Mouse (Mus musculus) neural tube, embryonic 14.5 days (tissue): ENCODE measurements at regions not wholly inside any gene's neighbourhood (a gene's known extent, or its start where the extent isn't known, plus 50 kb on each side); places are given as distances from the start of the nearest gene placed in this dataset.

Experiments used
- ATAC-seq: fragments of 200-750 bp; cut with Nextera tagmentation; 2 replicates; pipeline ENCODE4 v1.8.0; 2017; ENCODE audit warnings: low read depth, mild to moderate bottlenecking, moderate TSS enrichment, moderate library complexity
- H3K27ac ChIP-seq: fragments of 300-500 bp; sonication (generic); 2 replicates; pipeline ENCODE4 v1.5.1; 2014; ENCODE audit warnings: low read depth, mild to moderate bottlenecking, control low read depth, low read length, moderate library complexity, mixed read lengths
- H3K27me3 ChIP-seq: fragments of 300-500 bp; sonication (generic); 2 replicates; pipeline ENCODE4 v1.6.1; 2014; ENCODE audit warnings: low read length; ENCODE audit not compliant: control insufficient read depth, insufficient read depth
- H3K36me3 ChIP-seq: fragments of 300-500 bp; sonication (generic); 2 replicates; pipeline ENCODE4 v1.6.1; 2014; ENCODE audit warnings: low read length, mixed read lengths; ENCODE audit not compliant: control insufficient read depth, insufficient read depth
- H3K4me1 ChIP-seq: fragments of 300-500 bp; sonication (generic); 2 replicates; pipeline ENCODE4 v1.6.1; 2014; ENCODE audit warnings: low read length; ENCODE audit not compliant: control insufficient read depth, insufficient read depth
- H3K4me2 ChIP-seq: fragments of 300-500 bp; sonication (generic); 2 replicates; pipeline ENCODE4 v1.6.1; 2014; ENCODE audit warnings: mild to moderate bottlenecking, low read depth, low read length, control low read depth
- H3K4me3 ChIP-seq: fragments of 300-500 bp; sonication (generic); 2 replicates; pipeline ENCODE4 v1.5.1; 2014; ENCODE audit warnings: low read depth, low read length, control low read depth, mixed read lengths
- H3K9ac ChIP-seq: fragments of 300-500 bp; sonication (generic); replicated peaks from 2 replicates; pipeline ENCODE4 v1.6.1; 2014; ENCODE audit warnings: low read depth, mild to moderate bottlenecking, control low read depth, low read length, mixed read lengths
- H3K9me3 ChIP-seq: fragments of 300-500 bp; sonication (generic); 2 replicates; pipeline ENCODE4 v1.6.1; 2016; ENCODE audit warnings: low read length; ENCODE audit not compliant: control insufficient read depth
- WGBS: fragments of 180-500 bp; shearing (Covaris S2); extraction: QIAGEN DNeasy Blood & Tissue Kit; methylation state at CpG from one replicate; pipeline ENCODE4 v1.1.7; 2014; 5-methylcytosine and 5-hydroxymethylcytosine counted together

DNA sequence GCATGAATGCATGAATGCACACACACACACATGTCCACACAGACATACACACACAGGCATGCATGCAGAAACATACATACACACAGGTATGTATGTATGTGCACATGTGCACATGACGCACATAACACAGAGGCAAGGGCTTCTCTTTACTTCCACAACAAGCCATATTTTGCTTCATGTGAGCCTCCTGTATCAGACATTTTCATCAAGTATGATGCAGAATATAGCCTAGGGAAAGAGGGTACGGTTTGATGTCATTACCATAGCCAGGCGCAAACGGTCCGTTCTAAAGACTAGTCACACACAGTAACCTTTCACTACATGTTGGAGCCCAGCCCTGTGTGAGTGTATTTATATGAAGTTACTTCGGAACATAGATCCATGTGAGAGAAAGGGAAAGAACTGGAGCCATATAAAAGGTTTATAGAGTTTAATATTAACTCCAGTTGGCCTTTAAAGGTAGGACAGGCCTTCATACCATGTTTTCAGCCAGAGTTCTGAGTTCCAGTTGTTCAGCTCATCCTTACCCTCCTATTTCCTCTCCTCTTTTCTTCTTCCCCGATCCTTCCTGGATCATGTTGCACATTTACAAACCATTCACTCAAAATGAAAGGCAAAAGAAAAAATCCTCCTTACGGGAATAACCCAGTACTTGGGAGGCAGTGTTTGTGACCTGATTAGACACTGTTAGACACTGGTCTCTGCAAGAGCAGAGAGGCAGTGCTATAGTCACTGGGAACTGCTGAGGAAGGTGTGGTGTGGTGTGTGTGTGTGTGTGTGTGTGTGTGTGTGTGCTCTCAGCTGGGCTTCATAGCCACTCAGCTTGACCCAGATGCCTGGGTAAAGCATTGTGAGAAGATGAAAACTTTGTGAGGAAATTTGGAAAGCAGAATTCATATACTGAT, 434.1 kb upstream of the Ccnh start:
- Histone ChIP-seq H3K4me3 (no peak overlapping the region), H3K9ac (no peak overlapping the region), H3K9me3 (no peaks in the 10 kb centered on the region), H3K27me3 (no peaks in the 10 kb centered on the region), H3K27ac (peak overlapping the region; percentile 29; the same call in 1 of the 2 replicates), H3K4me1 (peaks cover 9% of the 10 kb centered on the region), H3K36me3 (no peaks in the 10 kb centered on the region), H3K4me2 (no peak overlapping the region)
- 65% methylated on average over 8 of the region's 8 CpGs for WGBS
- no peak for ATAC-seq

DNA sequence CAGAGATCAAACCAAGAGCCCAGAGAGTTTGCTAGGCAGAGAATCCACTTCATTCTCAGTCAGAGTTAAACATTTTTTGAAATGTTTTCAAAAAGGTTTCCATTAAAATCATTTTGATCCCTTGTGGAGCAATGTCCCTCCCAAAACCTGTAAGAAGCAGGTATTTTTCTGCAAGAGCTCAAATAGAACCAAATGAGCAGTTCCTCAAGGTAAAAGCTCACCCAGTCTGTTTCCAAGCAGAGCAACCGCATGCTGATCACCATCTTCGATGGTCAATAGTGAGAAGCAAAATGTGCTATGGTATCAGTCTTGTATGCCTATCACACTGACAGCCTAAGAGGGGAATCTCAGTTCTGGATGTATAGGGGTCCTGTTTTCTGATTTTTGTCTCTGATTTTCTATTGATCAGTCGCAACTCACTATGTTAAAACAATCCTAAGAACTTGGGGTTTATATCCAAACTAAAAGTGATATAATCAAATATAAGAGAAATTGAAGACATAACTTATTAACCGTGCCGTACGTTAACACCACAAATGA, 432.3 kb upstream of the Ccnh start:
- no peaks in the 10 kb centered on the region for H3K36me3 ChIP-seq
- H3K4me1 ChIP-seq = peaks cover 9% of the 10 kb centered on the region
- no peaks in the 10 kb centered on the region for H3K27me3 ChIP-seq
- H3K9ac ChIP-seq = no peak overlapping the region
- ATAC-seq = no peak
- H3K4me3 ChIP-seq = no peak overlapping the region
- no peak overlapping the region for H3K4me2 ChIP-seq
- H3K9me3 ChIP-seq = no peaks in the 10 kb centered on the region
- WGBS = 63% methylated on average over 6 of the region's 6 CpGs
- H3K27ac ChIP-seq = peak overlapping the region; percentile 6

DNA sequence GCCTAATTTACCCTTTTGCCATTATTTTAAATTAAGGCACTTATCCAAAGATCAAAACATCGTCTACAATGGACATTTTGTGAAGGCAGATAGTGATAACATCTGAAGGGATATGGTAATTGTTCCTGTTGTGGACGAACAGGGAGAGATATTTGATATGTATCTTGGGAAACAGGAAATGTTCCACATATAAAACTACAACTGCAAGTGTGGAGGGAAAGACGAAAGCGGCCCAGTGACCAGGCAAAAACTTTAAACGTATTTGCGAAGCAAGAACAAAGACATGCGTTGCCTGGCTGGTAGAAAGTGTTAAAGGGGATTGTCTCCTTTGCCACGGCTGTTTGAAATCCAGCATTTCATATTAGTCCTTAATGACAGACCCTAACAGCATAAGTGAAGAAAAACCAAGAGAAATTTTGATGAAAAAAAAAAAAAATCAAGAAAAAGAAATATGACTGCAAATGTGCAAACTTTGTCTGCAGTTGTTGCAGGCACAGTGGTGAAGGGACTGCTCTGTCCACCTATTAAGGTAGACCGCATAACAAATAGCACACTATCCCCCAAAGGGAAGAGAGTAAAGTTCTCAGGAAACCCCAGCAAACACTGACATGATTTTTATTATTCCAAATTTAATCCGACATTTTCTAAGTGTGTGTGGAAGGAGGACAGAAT, 431.2 kb upstream of the Ccnh start:
- H3K9ac ChIP-seq = peak overlapping the region; percentile 8; the same call in 1 of the 2 replicates
- peak overlapping the region; percentile 64; the same call in 1 of the 2 replicates for H3K27ac ChIP-seq
- no peaks in the 10 kb centered on the region for H3K36me3 ChIP-seq
- peak; percentile 62 for ATAC-seq
- peak overlapping the region; percentile 39 for H3K4me2 ChIP-seq
- H3K4me1 ChIP-seq = peaks cover 9% of the 10 kb centered on the region
- 14% methylated on average over 10 of the region's 10 CpGs for WGBS
- H3K4me3 ChIP-seq = 0 out of 2 replicates have a peak overlapping the region, but pooled peaks have one; percentile 3
- H3K9me3 ChIP-seq = no peaks in the 10 kb centered on the region
- no peaks in the 10 kb centered on the region for H3K27me3 ChIP-seq

DNA sequence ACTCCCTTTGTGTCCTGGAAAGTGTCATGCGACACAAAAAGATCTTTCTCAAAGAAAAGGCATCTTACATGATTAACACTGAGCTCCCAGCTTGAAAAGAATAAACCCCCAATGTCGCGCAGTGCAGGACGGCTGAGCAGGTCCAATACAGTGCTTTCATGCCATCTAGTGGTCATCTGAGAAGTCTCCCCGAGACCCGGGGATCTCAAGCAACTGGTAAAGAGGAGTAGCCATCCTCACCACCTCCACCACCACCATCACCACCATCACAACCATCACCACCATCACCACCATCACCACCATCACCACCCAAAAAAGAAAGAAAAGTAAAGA, 430.7 kb upstream of the Ccnh start:
- WGBS = 0% methylated on average over 6 of the region's 6 CpGs

DNA sequence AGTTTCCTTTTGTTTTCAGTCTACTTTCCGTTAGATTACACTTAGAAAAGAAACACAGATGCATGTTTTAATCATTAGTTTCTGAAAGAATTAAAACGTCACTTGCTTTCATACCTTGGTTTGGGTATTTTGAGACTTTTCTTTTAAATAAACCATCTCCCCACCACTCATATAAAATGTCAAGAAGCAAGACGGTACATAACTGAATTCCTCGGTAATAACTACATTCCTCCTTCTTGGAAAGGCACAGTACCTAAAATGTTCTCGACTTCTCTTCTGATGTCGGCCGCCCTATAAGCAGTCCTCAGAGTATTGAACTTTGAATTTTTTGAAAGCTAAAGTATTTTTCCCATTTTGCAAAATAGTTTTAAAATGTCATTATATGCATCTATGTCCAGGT, 430.1 kb upstream of the Ccnh start:
- Histone ChIP-seq H3K36me3 (no peaks in the 10 kb centered on the region), H3K9ac (no peak overlapping the region), H3K4me3 (no peak overlapping the region), H3K4me1 (peaks cover 9% of the 10 kb centered on the region), H3K27me3 (no peaks in the 10 kb centered on the region), H3K9me3 (no peaks in the 10 kb centered on the region), H3K4me2 (no peak overlapping the region), H3K27ac (no peak overlapping the region)
- 59% methylated on average over 7 of the region's 7 CpGs for WGBS
- ATAC-seq = no peak

More for the DNA sequence above, 430.7 kb upstream of the Ccnh start:
- 0 out of 2 replicates have a peak overlapping the region, but pooled peaks have one; percentile 3 for H3K4me3 ChIP-seq
- ATAC-seq = peak; percentile 98
- H3K9me3 ChIP-seq = no peaks in the 10 kb centered on the region
- no peaks in the 10 kb centered on the region for H3K27me3 ChIP-seq
- H3K9ac ChIP-seq = peak overlapping the region; percentile 8; the same call in 1 of the 2 replicates
- H3K27ac ChIP-seq = peak overlapping the region; percentile 64; the same call in 1 of the 2 replicates
- peaks cover 9% of the 10 kb centered on the region for H3K4me1 ChIP-seq
- no peaks in the 10 kb centered on the region for H3K36me3 ChIP-seq
- peak overlapping the region; percentile 39 for H3K4me2 ChIP-seq

DNA sequence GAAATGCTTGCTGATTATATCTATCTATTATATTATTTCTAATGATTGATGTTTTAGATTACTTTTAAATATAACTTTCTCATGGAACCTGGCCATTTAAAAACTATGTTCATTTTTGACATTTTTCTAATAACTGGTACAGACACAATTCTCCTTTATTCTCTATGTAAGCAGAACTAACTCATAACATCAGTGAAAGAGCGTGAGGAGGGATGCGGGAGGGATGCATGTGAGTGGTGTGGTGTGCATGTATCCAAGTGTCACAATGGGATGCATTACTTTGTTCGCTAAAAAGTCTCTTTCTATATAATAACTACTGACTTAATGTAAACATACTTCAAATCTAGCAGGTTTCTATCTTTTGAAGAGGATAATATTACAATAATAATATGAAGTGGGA, 428.7 kb upstream of the Ccnh start:
- Histone ChIP-seq H3K4me3 (no peak overlapping the region), H3K4me1 (peaks cover 4% of the 10 kb centered on the region), H3K36me3 (no peaks in the 10 kb centered on the region), H3K4me2 (no peak overlapping the region), H3K27ac (no peak overlapping the region), H3K9ac (no peak overlapping the region), H3K9me3 (no peaks in the 10 kb centered on the region), H3K27me3 (no peaks in the 10 kb centered on the region)
- no peak for ATAC-seq
- WGBS = 40% methylated on average over 3 of the region's 3 CpGs

DNA sequence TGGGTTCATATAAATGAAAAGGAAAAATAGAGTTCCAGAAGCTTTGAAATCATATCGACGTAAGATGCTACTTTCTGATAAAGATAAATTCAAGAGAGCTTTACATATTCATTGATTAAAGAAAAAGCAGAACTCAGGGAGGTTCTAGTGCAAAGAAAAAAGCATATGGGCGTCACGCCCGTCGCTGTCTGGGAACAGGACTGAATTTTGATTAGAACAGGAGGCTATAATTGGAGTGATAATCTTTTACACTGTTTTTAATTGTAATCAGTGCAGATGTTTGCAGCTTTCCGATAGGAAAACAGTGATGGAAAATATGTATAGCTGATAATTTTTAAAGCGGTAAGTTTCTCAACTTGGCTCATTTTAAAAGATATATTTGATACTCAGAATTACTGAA, 428.2 kb upstream of the Ccnh start:
- H3K4me2 ChIP-seq = no peak overlapping the region
- H3K9me3 ChIP-seq = no peaks in the 10 kb centered on the region
- ATAC-seq = no peak
- H3K27ac ChIP-seq = no peak overlapping the region
- peaks cover 4% of the 10 kb centered on the region for H3K4me1 ChIP-seq
- no peak overlapping the region for H3K4me3 ChIP-seq
- no peak overlapping the region for H3K9ac ChIP-seq
- H3K27me3 ChIP-seq = no peaks in the 10 kb centered on the region
- H3K36me3 ChIP-seq = no peaks in the 10 kb centered on the region
- 36% methylated on average over 8 of the region's 8 CpGs for WGBS

DNA sequence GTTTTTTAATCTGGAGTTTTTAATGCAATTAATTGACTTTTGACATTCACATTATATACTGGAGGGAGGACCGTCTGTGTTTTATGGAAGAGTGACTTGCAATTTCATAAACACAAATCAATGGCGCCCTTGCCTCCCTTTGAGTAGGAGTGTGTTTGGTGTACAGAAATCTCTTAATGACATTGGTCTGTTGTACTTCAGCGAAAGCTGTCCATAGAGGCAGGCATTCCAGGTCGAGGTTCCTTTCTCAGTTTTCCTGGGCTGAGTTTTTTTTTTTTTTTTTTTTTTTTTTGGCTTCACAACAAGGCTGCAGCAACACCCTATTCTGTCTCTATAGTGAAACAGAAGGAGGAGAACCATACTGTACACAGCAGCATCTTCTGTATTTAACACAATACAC, 427.4 kb upstream of the Ccnh start:
- no peaks in the 10 kb centered on the region for H3K27me3 ChIP-seq
- peaks cover 4% of the 10 kb centered on the region for H3K4me1 ChIP-seq
- no peaks in the 10 kb centered on the region for H3K9me3 ChIP-seq
- H3K27ac ChIP-seq = no peak overlapping the region
- 46% methylated on average over 4 of the region's 4 CpGs for whole genome bisulfite sequencing
- H3K4me2 ChIP-seq = no peak overlapping the region
- H3K36me3 ChIP-seq = no peaks in the 10 kb centered on the region
- H3K9ac ChIP-seq = no peak overlapping the region
- ATAC-seq = no peak
- no peak overlapping the region for H3K4me3 ChIP-seq

DNA sequence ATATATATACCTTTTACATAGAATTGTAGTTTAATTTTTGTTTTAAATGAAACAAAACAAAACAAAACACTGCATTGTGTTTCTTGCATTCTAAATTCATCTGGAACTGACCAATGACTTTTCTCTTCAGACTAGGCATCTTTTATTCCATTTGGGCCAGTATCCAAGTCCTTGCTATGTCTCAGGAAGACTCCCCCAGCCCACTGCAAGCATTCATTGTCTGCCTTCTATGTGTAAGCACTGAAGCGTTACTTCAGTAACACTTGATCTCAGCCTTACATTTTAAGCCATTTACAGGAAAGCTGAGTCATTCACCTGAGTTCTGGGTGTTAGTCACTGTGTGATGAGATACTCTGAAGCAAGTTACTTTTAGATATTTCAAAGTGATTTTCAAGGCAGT, 425.3 kb upstream of the Ccnh start:
- H3K27me3 ChIP-seq = no peaks in the 10 kb centered on the region
- WGBS = 60% methylated on average over 1 of the region's 1 CpGs
- H3K4me2 ChIP-seq = no peak overlapping the region
- no peaks in the 10 kb centered on the region for H3K9me3 ChIP-seq
- no peaks in the 10 kb centered on the region for H3K36me3 ChIP-seq
- no peak for ATAC-seq
- no peak overlapping the region for H3K9ac ChIP-seq
- no peaks in the 10 kb centered on the region for H3K4me1 ChIP-seq
- H3K4me3 ChIP-seq = no peak overlapping the region
- H3K27ac ChIP-seq = no peak overlapping the region
